Mouse (Mus musculus): Measurements from ENCODE around the gene Coro2b.

The Coro2b gene

DNA sequence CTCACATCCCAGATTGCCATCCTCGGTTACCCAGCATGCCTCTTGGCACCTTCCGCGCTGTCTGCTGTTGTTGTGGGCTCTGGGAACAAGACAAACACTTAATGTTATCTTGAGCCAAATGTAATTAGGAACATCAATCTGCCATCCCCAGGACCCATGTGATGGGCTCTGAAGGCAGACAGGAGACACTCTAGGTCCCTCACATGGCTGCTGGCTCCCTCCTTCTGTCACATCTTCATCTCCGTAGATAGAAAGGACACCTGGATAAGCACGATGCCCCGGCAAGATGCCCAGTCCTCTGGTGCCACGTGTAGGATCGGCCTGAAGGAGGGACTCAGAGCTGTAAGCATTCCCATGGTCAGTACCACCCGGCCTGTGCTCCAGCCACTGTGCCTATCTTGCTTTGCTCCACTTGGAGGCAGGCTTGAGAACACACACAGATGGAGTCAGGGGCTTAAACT, 2.4 kb upstream of the Coro2b start:
- no peak for DNase-seq (ENCODE audit: low spot score)

DNA sequence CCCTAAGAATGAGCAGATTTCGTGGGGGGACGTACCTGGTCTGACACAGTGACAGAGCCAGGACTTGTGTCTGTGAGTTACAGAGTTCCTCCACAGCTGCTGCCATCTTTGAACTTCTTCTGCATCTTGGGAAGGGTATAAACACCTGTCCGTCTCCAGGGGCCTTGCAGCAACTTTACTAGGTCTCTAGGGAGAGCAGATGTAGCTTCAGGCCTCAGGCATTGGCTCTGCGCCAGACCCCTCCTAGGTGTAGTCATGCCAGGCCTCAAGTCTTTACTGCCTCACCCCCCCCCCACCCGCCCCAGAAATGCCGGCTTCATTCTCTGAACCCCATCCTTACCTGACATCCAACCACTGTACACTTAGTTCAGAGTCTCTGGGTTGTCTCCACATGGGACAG, 1.1 kb upstream of the Coro2b start:
- DNase-seq (ENCODE audit: low spot score): no peak

DNA sequence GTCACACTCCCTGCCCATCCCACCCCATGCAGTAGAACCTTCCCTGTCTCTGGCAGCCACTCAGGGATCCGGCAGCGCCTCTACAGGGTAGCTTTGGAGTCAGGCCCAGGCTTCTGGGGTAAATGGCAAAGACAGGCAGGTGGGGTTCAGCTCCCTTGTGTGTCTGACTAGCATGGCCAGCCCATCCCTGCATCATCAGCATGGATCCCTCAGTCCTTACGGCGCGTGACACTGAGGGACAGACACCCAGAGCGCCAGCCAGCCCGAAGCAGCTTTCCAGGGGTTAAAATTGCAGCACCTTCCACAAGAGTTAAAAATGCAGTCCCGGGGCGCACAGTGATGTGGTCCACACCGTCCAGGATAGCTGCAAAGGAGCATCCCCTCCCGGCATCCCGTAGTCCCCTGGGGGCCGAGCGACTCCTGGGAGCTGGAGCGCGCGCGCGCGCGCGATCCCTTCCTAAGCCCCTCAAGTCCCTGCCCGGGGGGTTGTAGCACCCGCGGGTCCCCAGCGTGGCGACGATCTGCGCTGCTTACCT, 657 bp downstream of the Coro2b start:
- DNase-seq (ENCODE audit: low spot score): no peak

DNA sequence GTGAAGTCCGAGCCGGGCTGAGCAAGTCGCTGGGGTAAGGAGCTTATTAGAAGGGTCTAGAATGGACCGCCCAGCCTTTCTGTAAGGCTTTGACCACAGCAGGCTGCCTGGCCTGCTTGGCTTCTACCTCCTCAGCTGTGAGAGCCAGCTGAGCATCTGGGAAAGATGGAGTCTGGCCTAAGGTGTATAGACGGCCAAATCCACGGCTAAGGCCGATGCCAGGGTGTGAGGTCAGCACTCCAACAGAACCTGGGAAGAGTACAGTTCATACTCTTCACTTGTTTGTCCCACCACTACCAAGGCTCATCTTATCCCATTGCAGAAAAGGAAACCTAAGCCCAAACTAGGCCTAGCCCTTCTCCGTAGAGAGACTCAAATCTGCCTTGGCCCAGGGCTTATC, 1.3 kb downstream of the Coro2b start:
- no peak for DNase-seq (ENCODE audit: low spot score)

DNA sequence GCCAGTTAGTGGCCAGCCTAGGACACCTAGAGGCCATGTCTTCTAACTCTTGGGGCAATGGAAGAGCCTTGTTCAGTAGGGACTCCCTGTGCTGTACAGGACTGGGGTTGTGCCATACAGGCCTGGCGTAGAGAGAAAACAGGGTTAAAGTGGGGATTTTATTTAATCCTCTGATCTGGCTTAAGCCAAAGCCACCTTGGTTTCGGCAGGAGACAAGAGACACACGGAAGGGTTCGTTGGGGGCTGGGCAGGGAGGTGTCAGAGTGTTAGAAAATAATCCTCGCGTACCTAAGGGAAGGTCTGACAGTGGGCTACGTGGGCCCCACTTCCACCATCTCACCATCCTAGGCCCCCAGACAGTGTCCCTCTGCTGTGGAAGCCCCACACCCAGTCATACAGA, 2.2 kb downstream of the Coro2b start:
- no peak for DNase-seq (ENCODE audit: low spot score)

DNA sequence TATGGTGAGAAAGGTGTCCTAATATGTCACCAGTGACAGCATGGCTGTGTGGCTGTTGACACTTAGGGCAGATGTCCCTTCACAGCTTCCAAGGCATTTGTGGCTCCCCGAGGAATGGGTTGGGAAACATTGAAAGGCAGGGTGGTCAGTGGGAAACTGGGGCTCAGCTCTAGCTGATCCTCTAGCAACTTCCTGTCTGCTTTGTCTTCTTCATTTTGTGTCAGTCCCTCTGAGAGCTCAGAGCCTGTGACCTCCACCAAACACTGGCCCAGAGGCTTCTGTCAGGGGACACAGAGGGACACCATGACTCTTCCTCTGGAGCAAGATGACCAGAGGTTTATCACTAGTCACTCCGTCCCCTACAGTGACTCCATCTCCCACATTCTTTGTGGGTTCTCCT, 2.7 kb downstream of the Coro2b start:
- no peak for DNase-seq (ENCODE audit: low spot score)

DNA sequence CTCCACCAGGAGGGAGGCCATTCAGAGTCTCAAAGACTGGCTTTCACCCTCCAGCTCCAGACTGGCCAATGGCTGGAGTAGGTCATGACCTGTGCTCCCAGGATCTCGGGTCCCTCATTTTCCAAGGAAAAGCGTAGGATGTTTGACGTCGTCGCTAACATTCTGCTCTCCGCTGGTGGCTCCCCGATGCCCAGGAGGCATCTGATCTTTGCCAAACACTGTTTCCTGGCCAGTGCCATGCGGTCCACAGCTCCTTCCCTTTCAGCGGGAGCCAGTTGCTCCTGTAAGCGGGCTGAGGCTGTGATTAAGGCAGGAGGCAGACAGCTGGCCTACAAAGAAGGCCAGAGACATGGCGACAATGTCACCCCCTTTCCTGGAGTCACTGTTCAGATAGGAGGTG, 4.0 kb downstream of the Coro2b start:
- DNase-seq (ENCODE audit: low spot score): no peak

DNA sequence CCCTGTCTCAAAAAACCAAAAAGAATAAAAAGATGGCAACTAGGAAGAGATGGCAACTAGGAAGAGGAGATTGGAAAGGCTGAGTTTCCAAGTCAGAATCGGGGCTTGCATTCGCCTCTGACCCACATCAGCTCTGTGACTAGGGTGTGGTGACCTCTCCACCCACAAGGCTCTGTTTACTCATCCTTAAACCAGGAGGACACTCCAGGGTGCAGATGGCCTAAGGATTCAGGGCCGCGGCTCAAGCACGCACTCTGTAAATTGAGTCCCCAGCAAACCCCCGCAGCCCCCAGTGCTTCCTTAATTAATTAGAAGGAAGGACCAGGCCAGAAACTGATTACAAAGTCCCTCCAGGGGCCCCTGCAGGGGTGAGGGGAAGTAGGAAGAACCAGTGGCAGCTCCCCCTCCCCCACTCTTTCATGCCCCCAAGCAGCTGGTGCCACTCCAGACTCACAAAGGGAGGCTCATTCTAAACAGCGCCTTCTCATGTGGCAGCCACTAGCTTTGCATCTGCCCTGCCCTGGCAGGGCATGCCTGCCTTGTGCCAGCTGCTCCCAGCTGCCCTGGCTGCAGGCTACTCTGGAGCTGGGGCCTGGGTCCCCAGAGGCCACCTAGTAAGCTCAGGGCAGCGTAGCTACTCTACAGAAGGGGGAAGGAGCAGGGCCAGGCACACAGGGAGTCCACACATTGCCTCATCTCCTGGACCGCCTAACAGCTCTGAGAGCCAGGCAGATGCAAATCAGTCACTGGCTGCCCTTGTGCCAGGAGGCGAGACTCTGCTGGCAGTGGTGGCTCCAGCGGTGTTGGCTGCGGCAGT, 5.2 kb downstream of the Coro2b start:
- no peak for DNase-seq (ENCODE audit: low spot score)

DNA sequence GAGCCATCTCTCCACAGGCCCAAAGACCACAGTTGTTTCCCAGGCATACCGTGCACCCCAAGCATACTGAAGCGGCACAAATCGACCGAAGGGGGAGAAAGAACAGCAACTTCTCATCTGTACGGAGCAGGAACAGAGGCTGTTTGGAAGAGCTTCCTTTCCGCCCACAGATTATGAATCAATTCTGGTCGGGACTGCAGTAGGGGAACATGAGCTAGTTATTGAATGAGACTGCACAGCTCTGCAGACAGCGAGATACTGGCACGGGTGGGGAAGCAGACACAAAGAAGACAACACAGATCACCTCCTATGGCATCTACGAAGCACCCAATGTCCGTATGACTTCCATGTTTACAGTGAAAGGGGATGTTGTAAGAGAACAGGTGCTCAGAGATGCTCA, 8.3 kb downstream of the Coro2b start:
- DNase-seq (ENCODE audit: low spot score): no peak

DNA sequence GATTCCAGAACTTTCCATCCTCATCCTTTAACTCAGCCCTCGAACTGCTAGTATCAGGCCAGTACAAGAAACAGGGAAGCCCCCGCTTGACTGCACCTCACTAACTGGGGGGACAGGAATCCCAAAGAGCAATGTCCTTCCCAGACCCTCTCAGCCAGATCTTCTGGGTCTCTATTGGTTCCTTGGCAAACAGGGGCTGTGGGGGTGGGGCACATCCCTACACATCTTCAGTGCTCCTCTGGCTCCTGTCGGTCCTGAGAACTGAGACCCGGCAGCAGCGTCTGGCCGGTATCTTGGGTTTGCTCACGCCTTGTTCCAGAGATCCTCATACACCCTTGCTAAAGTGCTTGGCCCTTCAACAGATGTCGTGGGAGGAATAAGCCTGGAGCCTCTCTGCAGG, 10.0 kb downstream of the Coro2b start:
- no peak for DNase-seq (ENCODE audit: low spot score)

DNA sequence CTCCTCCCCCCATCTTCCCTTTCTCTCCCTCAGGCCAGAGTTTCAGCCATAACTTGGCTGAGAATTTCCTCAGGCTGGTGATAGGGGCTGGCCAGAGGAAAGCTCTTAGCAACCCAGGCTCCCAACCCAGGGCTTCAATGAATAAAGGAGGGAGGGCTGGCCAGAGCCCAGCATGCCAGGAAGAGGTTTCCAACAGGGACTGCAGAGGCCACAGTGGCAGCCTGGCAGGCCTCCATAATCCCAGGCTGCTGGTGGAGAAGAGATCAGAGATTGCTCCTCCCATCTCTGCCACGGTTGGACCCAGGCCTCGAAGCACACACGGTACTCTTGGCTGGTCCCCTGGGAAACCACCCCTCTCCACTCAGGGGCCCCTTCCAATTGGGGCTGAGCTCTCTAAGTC, 10.4 kb downstream of the Coro2b start:
- DNase-seq (ENCODE audit: low spot score): no peak

DNA sequence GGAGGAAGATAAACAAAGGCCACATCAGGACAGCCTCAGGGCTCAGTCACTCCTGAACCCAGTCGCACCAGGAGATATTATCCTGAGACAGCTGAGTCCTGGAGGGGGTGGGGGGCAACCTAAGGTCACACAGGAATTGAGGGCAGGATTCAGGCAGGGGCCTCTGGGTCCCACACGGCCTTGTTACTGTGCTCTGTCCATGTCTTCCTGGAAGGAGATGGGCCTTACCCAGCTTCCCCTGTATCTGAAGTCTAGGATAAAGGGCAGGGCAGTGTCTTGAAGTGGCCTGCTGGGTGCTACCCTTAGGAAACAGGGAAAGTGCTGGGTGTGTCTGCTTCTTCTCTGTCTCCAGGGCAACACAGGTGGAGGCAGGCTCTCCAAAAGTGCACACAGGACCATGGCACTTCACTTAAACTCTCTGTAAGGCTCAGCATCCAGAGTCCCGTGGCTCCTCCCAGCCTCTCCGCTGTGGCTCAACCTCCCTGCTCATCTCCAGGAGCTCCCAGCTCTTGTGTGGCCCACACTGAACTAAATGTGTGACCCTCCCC, 12.0 kb downstream of the Coro2b start:
- no peak for DNase-seq (ENCODE audit: low spot score)

DNA sequence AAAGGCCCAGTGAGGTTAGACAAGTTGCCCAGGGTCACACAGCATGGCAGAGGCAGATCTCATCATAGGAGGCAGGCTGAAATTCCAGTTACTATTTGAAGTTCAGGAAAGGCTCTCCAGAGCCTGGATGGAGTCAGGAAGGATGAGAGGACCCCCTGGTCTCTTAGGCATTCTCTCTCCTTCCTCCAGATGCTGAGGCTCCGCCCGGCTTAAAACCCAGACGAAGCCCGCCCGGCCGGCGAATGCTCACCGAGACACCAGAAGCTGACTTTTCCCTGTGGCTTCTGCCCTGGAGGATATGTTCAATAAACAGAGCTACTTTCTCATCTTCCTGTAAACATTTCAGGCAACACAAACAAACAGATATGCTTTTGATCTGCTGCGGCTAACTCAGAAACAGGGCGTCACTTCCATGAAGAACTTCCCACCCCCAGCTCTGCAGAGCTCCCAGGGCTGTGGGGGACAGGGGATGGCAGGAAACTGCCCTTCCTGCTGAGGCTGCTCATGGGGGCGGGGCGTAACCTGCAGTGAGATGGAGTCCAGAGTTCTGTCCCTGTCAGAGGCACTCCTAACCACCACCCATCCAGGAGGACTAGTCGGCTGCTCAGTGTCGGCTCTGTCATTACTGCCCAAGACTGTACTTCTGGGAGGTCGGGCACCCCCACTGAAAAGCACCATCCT, 13.9 kb downstream of the Coro2b start:
- no peak for DNase-seq (ENCODE audit: low spot score)

DNA sequence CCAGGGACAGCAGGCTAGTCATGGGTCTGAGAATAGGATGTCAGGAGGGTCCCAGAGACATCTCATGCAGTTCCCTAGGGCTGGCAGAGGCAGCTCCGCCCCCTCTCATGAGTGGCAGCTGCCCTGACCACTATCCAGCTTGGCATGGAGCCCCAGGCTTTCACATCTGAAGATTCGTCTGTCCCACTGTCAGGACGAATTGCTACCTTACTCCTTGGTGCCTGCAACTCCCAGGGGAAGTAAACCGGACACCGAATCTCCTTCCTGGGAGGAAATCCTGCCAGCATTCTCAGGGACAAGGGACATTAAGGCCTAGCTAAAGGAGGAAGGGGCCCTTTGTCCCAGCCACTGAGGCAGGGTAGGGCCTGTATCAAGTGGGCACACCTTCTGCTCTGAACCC, 14.6 kb downstream of the Coro2b start:
- DNase-seq (ENCODE audit: low spot score): no peak

DNA sequence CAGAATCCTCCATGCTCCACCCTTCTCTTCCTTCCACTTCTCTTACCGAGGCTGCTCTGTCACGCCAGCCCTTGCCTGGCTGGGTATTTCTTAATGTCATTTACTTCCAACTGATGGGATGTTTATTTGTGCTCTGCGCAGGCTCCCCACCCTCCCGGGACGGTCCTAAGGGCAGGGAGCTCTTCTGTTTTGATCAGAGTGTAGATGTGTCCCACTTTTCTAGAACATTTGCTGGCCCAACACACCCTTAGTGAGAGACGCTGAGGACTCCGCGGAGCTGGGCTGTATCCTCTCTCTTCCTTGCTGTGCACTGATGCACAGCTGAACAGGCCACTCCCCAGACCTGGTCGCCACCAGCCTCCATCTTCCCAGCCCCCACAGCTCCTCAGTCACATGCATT, 15.3 kb downstream of the Coro2b start:
- no peak for DNase-seq (ENCODE audit: low spot score)

DNA sequence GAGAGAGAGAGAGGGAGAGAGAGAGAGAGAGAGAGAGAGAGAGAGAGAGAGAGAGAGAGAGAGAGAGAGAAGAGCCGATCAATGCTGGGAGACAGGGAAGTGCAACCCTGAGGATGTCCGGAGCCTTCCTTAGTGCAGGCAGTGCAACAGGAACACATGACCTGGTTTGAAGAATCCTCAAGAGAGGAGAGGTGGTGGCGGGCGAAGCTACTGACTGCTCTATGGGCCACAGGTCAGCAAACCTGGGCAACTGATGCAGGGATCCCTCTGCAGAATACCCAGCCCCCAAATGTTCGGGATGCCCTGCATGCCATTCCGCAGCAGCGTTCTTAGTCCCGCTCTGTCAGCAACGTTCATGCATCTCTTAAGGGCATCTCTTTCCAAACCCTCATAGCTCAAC, 15.9 kb downstream of the Coro2b start:
- DNase-seq (ENCODE audit: low spot score): no peak

DNA sequence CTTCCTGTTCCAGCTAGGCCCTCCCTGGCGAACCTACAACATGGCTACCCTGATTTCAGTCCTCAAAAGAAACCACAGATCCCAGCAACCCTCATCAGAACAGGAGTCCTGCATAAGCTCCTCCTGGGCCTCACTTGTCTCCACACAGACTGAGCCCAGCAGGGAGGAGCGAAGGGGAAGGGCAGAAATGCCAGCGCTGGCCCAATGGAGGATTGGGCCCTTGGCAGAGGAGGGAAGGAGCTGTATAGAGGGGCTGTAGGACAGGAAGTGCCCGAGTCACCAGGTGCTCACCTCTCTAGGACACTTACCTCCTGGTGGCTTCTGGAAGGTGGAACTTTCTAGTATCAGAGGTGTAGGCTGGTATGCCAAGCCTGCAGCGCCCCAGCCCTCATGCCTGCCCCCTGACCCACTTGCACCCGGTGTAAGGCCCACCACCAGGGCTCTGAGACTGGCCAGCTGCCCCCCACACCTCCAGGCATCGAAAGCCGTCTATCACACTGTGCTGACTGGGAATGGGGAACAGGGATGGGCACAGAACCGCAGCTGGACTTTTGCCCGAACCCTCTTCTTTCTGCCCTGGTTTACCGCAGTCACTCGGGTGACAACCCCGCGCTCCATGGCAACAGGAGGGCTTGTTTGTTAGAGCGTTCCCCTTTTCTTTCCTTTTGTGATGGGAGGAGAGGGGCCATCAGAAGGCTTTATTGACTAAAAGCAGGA, 16.9 kb downstream of the Coro2b start:
- DNase-seq (ENCODE audit: low spot score): no peak

DNA sequence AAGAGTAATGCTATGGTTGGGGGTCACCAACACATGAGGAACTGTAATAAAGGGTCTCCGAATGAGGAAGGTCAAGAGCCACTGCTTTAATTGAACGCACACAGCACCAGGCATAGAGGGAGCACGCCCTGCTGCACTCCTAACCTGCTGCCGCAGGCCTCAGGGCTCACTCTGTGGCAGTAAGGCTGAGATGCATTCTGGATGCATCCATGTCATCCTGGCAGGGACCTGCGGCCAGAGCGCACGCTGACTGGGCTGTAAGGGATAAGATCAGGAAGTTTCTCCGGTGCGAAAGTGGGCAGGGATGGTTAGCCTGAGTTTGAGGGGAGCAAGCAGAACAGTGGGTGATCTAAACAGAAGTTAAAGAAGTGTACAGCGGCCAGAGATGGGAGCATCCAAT, 17.5 kb downstream of the Coro2b start:
- no peak for DNase-seq (ENCODE audit: low spot score)

DNA sequence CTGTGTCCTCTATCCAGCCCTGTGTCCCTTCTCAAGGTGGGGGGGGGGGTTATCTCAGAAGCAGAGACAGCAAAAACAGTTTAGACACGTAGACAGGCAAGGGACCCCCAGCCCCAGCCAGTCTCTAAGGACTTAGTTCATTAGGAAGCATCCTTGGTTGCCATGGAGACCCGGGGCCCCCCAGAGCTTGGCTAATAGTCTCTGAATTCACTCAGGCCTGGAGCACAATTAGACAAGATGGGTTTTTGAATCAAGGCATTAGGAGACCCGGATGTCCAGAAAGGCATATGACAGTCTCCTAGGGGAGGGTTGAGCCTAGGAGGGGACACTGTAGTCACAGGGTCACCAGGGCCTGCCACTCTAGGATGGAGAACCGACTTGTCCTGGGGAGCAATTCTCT, 18.3 kb downstream of the Coro2b start:
- DNase-seq (ENCODE audit: low spot score): no peak

DNA sequence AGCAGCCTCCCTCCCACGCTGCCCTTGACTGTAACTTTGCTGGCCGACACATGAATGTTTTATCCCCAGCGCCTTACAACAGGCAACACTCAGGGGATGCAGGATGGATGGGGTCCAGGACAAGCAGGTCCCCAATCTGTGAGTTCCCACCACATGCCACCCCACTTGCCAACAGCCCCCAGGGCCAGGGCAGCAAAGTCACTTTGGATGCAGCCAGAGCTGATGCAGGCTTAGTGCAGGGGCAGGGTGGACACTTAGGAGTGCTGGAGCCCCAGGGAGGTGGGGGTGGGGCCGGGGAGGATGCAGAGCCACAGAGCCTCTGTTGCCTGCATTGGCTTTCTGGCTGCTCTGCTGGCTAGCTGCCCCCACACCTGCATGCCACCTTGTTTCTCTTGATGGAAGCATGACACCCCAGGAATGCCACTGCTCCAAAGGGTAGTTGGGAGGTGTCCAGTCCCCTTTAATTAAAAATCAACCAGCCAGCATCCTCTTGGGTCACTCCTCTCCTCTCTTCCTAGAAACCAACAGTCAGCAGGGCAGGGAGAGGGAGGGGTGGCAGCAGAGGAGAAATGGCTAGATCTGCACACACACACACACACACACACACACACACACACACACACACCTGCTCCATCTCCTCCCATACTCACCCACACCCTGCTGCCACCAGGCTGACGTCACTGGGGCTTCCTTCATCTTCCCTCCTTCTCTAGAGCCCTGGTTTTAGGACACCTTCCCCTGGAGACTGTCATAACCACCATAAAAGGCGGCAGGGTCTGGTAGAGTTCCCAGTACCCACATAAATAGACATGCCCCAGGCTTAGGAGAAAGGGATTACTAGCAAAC, 19.5 kb downstream of the Coro2b start:
- DNase-seq (ENCODE audit: low spot score): no peak

DNA sequence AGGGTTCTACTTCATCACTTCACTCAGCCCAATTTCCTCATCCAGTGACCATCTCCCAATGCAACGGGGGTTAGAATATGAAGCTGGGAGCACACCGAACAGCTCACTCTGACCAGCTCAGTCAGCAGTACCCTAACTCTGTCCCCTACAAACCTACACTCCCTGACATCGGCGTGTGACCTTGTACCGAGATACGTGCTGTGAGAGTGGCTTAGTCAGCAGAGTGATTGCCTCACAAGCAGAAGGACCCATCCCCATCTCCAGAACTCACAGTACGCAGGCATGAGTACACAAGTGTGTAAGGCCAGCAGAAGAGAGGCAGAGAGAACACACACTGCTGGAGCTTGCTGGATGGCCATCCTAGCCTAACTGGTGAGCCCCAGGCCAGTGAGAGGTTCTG, 21.7 kb downstream of the Coro2b start:
- no peak for DNase-seq (ENCODE audit: low spot score)
